21 mouse cellular contexts compared by ENCODE assay signal in genomic region chr4:124685453-124685852, GRCm38 (mm10). TPM values are rescaled to one million over a fixed set of nuclear protein-coding genes. Genes with fewer than 3 reads are reported as not detected.
A peak's percentile ranks its signal among the peaks of the same experiment; 100 is the strongest.
DNase-seq lines count a peak whose midpoint lies in the region; ATAC-seq and TF ChIP-seq lines count a peak whose summit lies in the region.
"Had no signal": no experiment of that assay in that cellular context is flagged by ENCODE, and none has a peak within 500 bp of the region (broad histone marks: within the 10 kb centered on the region; RNA-seq: fewer than 3 reads in every experiment).

No protein-coding gene starts in this region.

- WGBS in heart, embryonic 13.5 days, result 56% methylated on average over 8 of the region's 8 CpGs
- WGBS in lung, embryonic 14.5 days, result 46% methylated on average over 8 of the region's 8 CpGs
- WGBS in hindbrain, embryonic 16.5 days, result 88% methylated on average over 8 of the region's 8 CpGs

- H3ac ChIP-seq in myocyte (ENCODE audit: control insufficient read depth, insufficient read length), result no peak overlapping the region

- peaks cover 23% of the 10 kb centered on the region for H3K79me2 ChIP-seq in myocyte (ENCODE audit: control insufficient read depth, insufficient read depth)

- no peak for ATAC-seq in heart, embryonic 13.5 days (ENCODE audit: extremely low read depth, insufficient number of reproducible peaks, low FRiP score, low TSS enrichment)
- ATAC-seq in lung, embryonic 14.5 days (ENCODE audit: insufficient read depth), result peak; percentile 16; the same call in 1 of the 2 replicates
- ATAC-seq in hindbrain, embryonic 16.5 days, result no peak
- ATAC-seq: forebrain, embryonic 14.5 days; intestine, embryonic 16.5 days had no signal

- no peak for TF ChIP-seq CTCF in lung, embryonic 14.5 days (IDR thresholded peaks at IDR 0.05; ENCODE audit: low read depth)
- no peak for TF ChIP-seq CTCF in bone marrow macrophage, adult 2 months (IDR thresholded peaks at IDR 0.05; ENCODE audit: low read depth, low read length)

- H3K9me3 ChIP-seq in heart, embryonic 13.5 days, result no peaks in the 10 kb centered on the region
- H3K9me3 ChIP-seq in lung, embryonic 14.5 days (ENCODE audit: low read depth, low read length), result no peaks in the 10 kb centered on the region
- no peaks in the 10 kb centered on the region for H3K9me3 ChIP-seq in hindbrain, embryonic 16.5 days (ENCODE audit: control insufficient read depth, low read length)
- H3K9me3 ChIP-seq: embryonic facial prominence, embryonic 10.5 days; forebrain, embryonic 10.5 days; heart, embryonic 10.5 days; hindbrain, embryonic 10.5 days had no signal

- H3K27me3 ChIP-seq in heart, embryonic 13.5 days (replicated peaks), result no peaks in the 10 kb centered on the region
- no peaks in the 10 kb centered on the region for H3K27me3 ChIP-seq in lung, embryonic 14.5 days (ENCODE audit: insufficient read depth, low read length)
- H3K27me3 ChIP-seq in myocyte (ENCODE audit: control insufficient read depth, insufficient read depth, insufficient read length), result no peaks in the 10 kb centered on the region
- H3K27me3 ChIP-seq in hindbrain, embryonic 16.5 days (replicated peaks; ENCODE audit: control insufficient read depth, insufficient read depth, low read length), result no peaks in the 10 kb centered on the region

- H3K36me3 ChIP-seq in heart, embryonic 13.5 days, result peaks cover 85% of the 10 kb centered on the region
- peaks cover 75% of the 10 kb centered on the region for H3K36me3 ChIP-seq in lung, embryonic 14.5 days (ENCODE audit: insufficient read depth)
- peaks cover 36% of the 10 kb centered on the region for H3K36me3 ChIP-seq in myocyte (ENCODE audit: control insufficient read depth, insufficient read depth)
- peaks cover 27% of the 10 kb centered on the region for H3K36me3 ChIP-seq in hindbrain, embryonic 16.5 days (ENCODE audit: control insufficient read depth, insufficient read depth, low read length)

- peaks cover 14% of the 10 kb centered on the region for H3K4me1 ChIP-seq in heart, embryonic 13.5 days
- no peaks in the 10 kb centered on the region for H3K4me1 ChIP-seq in lung, embryonic 14.5 days (ENCODE audit: insufficient read depth)
- peaks cover 21% of the 10 kb centered on the region for H3K4me1 ChIP-seq in bone marrow macrophage, adult 2 months (ENCODE audit: control insufficient read depth, insufficient read depth, low read length)
- no peaks in the 10 kb centered on the region for H3K4me1 ChIP-seq in hindbrain, embryonic 16.5 days (ENCODE audit: control insufficient read depth, insufficient read depth, low read depth, low read length)
- H3K4me1 ChIP-seq: embryonic facial prominence, embryonic 10.5 days; forebrain, embryonic 10.5 days; hindbrain, embryonic 10.5 days had no signal

- no peak overlapping the region for H3K9ac ChIP-seq in heart, embryonic 13.5 days
- no peak overlapping the region for H3K9ac ChIP-seq in lung, embryonic 14.5 days
- no peak overlapping the region for H3K9ac ChIP-seq in hindbrain, embryonic 16.5 days (ENCODE audit: low read depth, low read length)
- H3K9ac ChIP-seq: hindbrain, embryonic 14.5 days had no signal

- no peak for TF ChIP-seq POLR2A in bone marrow macrophage, adult 2 months (IDR thresholded peaks at IDR 0.05; ENCODE audit: borderline replicate concordance, low read depth, low read length)
- TF ChIP-seq POLR2A in myocyte (IDR thresholded peaks at IDR 0.05; ENCODE audit: insufficient read length, low read depth), result no peak

- DNase-seq in heart, adult 8-10 months (ENCODE audit: low spot score), result no peak
- DNase-seq in lung, embryonic 14.5 days, result peak; percentile 59
- no peak for DNase-seq in lung, postnatal 10 days
- no peak for DNase-seq in layer of hippocampus, adult 9-11 months
- DNase-seq: adrenal gland, adult 8-10 months; cerebellum, adult 11 months; cerebellum, adult 9-11 months; cerebellum, postnatal 36 days; heart, postnatal 10 days had no signal

- no peak overlapping the region for H3K4me2 ChIP-seq in heart, embryonic 13.5 days
- H3K4me2 ChIP-seq in lung, embryonic 14.5 days, result no peak overlapping the region
- peak overlapping the region; percentile 39 for H3K4me2 ChIP-seq in myocyte (ENCODE audit: low read depth)
- H3K4me2 ChIP-seq in hindbrain, embryonic 16.5 days (ENCODE audit: low read length), result no peak overlapping the region
- H3K4me2 ChIP-seq: hindbrain, embryonic 14.5 days had no signal

- peak overlapping the region; percentile 73; the same call in 1 of the 2 replicates for H3K27ac ChIP-seq in heart, embryonic 13.5 days (replicated peaks)
- H3K27ac ChIP-seq in lung, embryonic 14.5 days (ENCODE audit: low read depth), result no peak overlapping the region
- H3K27ac ChIP-seq in bone marrow macrophage, adult 2 months (ENCODE audit: insufficient read depth, low read depth, low read length), result peak overlapping the region; percentile 64; the same call in 1 of the 2 replicates
- H3K27ac ChIP-seq in hindbrain, embryonic 16.5 days (ENCODE audit: low read depth, low read length), result no peak overlapping the region
- H3K27ac ChIP-seq: embryonic facial prominence, embryonic 10.5 days; forebrain, embryonic 10.5 days; heart, embryonic 10.5 days; hindbrain, embryonic 10.5 days; hindbrain, embryonic 14.5 days had no signal

- H3K4me3 ChIP-seq in heart, embryonic 13.5 days, result no peak overlapping the region
- H3K4me3 ChIP-seq in lung, embryonic 14.5 days (ENCODE audit: low read depth, low read length), result no peak overlapping the region
- H3K4me3 ChIP-seq in bone marrow macrophage, adult 2 months (ENCODE audit: insufficient read depth, low read length), result no peak overlapping the region
- H3K4me3 ChIP-seq in myocyte, result no peak overlapping the region
- no peak overlapping the region for H3K4me3 ChIP-seq in hindbrain, embryonic 16.5 days (ENCODE audit: low read length)
- H3K4me3 ChIP-seq: embryonic facial prominence, embryonic 10.5 days; erythroblast, embryonic 14.5 days; forebrain, embryonic 10.5 days; heart, embryonic 10.5 days; hindbrain, embryonic 10.5 days had no signal

TF ChIP-seq in myocyte, 11 proteins besides CTCF, POLR2A, EP300 and RAD21 (continues in another document):
- no peak for TF ChIP-seq TCF12 (IDR thresholded peaks at IDR 0.05; ENCODE audit: insufficient read depth, poor library complexity, severe bottlenecking)
- no peak for TF ChIP-seq CEBPB (IDR thresholded peaks at IDR 0.05; ENCODE audit: insufficient read depth, poor library complexity, severe bottlenecking)
- TF ChIP-seq TCF3 (IDR thresholded peaks at IDR 0.05; ENCODE audit: insufficient read length, low read depth), result no peak
- no peak for TF ChIP-seq MYOD1 (IDR thresholded peaks at IDR 0.05; ENCODE audit: control insufficient read depth in 1 of 3, insufficient read length in 2 of 3, low read depth in 2 of 3)
- TF ChIP-seq POLR2AphosphoS2 (IDR thresholded peaks at IDR 0.05; ENCODE audit: insufficient read length, low read depth), result no peak
- no peak for TF ChIP-seq MAX (IDR thresholded peaks at IDR 0.05; ENCODE audit: low read depth)
- no peak for TF ChIP-seq REST (IDR thresholded peaks at IDR 0.05; ENCODE audit: insufficient read depth, insufficient read length)
- TF ChIP-seq SRF (IDR thresholded peaks at IDR 0.05; ENCODE audit: control insufficient read depth, insufficient read length, low read depth), result no peak

RNA-seq across cellular contexts. Expression of gene Utp11, which starts 7.9 kb away (rescaled TPM):
- polyA plus RNA-seq in heart, embryonic 13.5 days (2015; fragmentation: Nextera tagmentation; extraction: Ambion mirVana), result 48.9 and 50.6 TPM in 2 replicates
- total RNA-seq in heart, adult 8-10 months (2022), result 10 to 100 TPM; 12.4 to 14.5 (median 13.7) TPM
- 59.0 and 59.5 TPM in 2 replicates for polyA plus RNA-seq in lung, embryonic 14.5 days (2014; fragmentation: Nextera tagmentation; extraction: Ambion mirVana)
- polyA plus RNA-seq in bone marrow macrophage, adult 2 months (2012; ENCODE audit: insufficient read depth, insufficient read length, missing spikeins), result 45.8 and 49.4 TPM in 2 replicates
- polyA plus RNA-seq in myocyte (2012; fragmentation: generic; extraction: Trizol), result 36.2 TPM
- 37.9 TPM in 2 replicates for polyA plus RNA-seq in hindbrain, embryonic 16.5 days (2015; fragmentation: Nextera tagmentation; extraction: Ambion mirVana)

RNA-seq across cellular contexts. Expression of gene Fhl3, which starts 15.0 kb away (rescaled TPM):
- polyA plus RNA-seq in heart, embryonic 13.5 days (2015; fragmentation: Nextera tagmentation; extraction: Ambion mirVana), result 6.7 and 7.4 TPM in 2 replicates
- 10 to 100 TPM in 2 of 4 experiments, 1 to 10 TPM in 2; 8.8 to 18.8 (median 11.2) TPM for total RNA-seq in heart, adult 8-10 months (2022)
- polyA plus RNA-seq in lung, embryonic 14.5 days (2014; fragmentation: Nextera tagmentation; extraction: Ambion mirVana), result 12.8 and 13.1 TPM in 2 replicates
- 149 and 167 TPM in 2 replicates for polyA plus RNA-seq in bone marrow macrophage, adult 2 months (2012; ENCODE audit: insufficient read depth, insufficient read length, missing spikeins)
- polyA plus RNA-seq in myocyte (2012; fragmentation: generic; extraction: Trizol), result 110 TPM
- polyA plus RNA-seq in hindbrain, embryonic 16.5 days (2015; fragmentation: Nextera tagmentation; extraction: Ambion mirVana), result 1.5 and 2.1 TPM in 2 replicates

RNA-seq across cellular contexts. Expression of gene Pou3f1, which starts 28.8 kb away (rescaled TPM):
- 0.15 and 0.28 TPM in 2 replicates for polyA plus RNA-seq in heart, embryonic 13.5 days (2015; fragmentation: Nextera tagmentation; extraction: Ambion mirVana)
- total RNA-seq in heart, adult 8-10 months (2022), result under 1 TPM; 0.09 to 0.31 (median 0.14) TPM
- 0.11 and 0.41 TPM in 2 replicates for polyA plus RNA-seq in lung, embryonic 14.5 days (2014; fragmentation: Nextera tagmentation; extraction: Ambion mirVana)
- not detected in 2 replicates for polyA plus RNA-seq in bone marrow macrophage, adult 2 months (2012; ENCODE audit: insufficient read depth, insufficient read length, missing spikeins)
- 0.01 TPM for polyA plus RNA-seq in myocyte (2012; fragmentation: generic; extraction: Trizol)
- polyA plus RNA-seq in hindbrain, embryonic 16.5 days (2015; fragmentation: Nextera tagmentation; extraction: Ambion mirVana), result 3.0 and 6.7 TPM in 2 replicates

RNA-seq across cellular contexts. Expression of gene Sf3a3, which starts 29.1 kb away (rescaled TPM):
- 92.4 and 96.2 TPM in 2 replicates for polyA plus RNA-seq in heart, embryonic 13.5 days (2015; fragmentation: Nextera tagmentation; extraction: Ambion mirVana)
- total RNA-seq in heart, adult 8-10 months (2022), result 10 to 100 TPM; 15.5 to 17.3 (median 16.5) TPM
- polyA plus RNA-seq in lung, embryonic 14.5 days (2014; fragmentation: Nextera tagmentation; extraction: Ambion mirVana), result 164 and 166 TPM in 2 replicates
- polyA plus RNA-seq in bone marrow macrophage, adult 2 months (2012; ENCODE audit: insufficient read depth, insufficient read length, missing spikeins), result 44.4 and 47.6 TPM in 2 replicates
- polyA plus RNA-seq in myocyte (2012; fragmentation: generic; extraction: Trizol), result 41.6 TPM
- polyA plus RNA-seq in hindbrain, embryonic 16.5 days (2015; fragmentation: Nextera tagmentation; extraction: Ambion mirVana), result 86.1 and 93.2 TPM in 2 replicates

RNA-seq across cellular contexts. Expression of gene Inpp5b, which starts 56.2 kb away (rescaled TPM):
- polyA plus RNA-seq in heart, embryonic 13.5 days (2015; fragmentation: Nextera tagmentation; extraction: Ambion mirVana), result 14.1 and 17.6 TPM in 2 replicates
- total RNA-seq in heart, adult 8-10 months (2022), result 1 to 10 TPM; 6.5 to 9.9 (median 7.3) TPM
- polyA plus RNA-seq in lung, embryonic 14.5 days (2014; fragmentation: Nextera tagmentation; extraction: Ambion mirVana), result 25.5 and 34.0 TPM in 2 replicates
- 29.4 and 33.8 TPM in 2 replicates for polyA plus RNA-seq in bone marrow macrophage, adult 2 months (2012; ENCODE audit: insufficient read depth, insufficient read length, missing spikeins)
- polyA plus RNA-seq in myocyte (2012; fragmentation: generic; extraction: Trizol), result 25.1 TPM
- polyA plus RNA-seq in hindbrain, embryonic 16.5 days (2015; fragmentation: Nextera tagmentation; extraction: Ambion mirVana), result 18.4 and 23.7 TPM in 2 replicates

Comparison
In these comparisons a context has a peak if more than half of its experiments do, and no peak if none do; other contexts are left out.
1. H3K27ac ChIP-seq: peak in heart, embryonic 13.5 days (single experiment) and bone marrow macrophage, adult 2 months (single experiment); none in lung, embryonic 14.5 days (single experiment) and hindbrain, embryonic 16.5 days (single experiment).